Comparison of ENCODE assay signal across 28 mouse cellular contexts in the genomic region with DNA sequence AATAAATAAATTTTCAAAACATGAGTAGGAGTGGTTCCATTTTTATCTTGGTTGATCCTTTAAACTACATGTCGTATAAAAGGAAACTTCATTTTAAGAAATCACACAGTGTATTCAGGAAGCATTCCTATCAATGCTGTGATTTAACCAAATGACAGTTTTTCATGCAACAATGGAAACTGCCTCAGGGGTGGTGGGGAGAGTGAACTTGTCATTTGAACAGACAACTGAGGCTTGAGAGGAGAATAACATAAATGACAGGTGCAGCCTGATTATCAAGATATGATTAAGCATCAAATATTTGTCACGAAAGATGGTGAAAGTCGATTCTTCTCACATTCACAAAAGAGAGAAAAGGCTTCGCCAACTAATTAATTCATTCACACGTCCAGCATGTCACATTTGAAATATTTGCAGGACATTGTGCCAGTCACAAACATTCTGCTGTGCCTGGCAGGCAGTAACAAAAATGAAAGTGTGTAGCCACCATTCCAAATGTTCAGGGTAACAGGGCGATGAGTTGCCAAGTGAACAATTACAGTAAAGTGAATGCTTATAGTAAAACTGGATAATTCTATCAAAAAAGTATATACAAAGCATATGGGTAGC. TPM values are rescaled to one million over a fixed set of nuclear protein-coding genes. Genes with fewer than 3 reads are reported as not detected.
"Had no signal": no experiment of that assay in that cellular context is flagged by ENCODE, and none has a peak within 500 bp of the region (broad histone marks: within the 10 kb centered on the region; RNA-seq: fewer than 3 reads in every experiment).

No protein-coding gene starts in this region.

- H3K9me3 ChIP-seq: kidney, embryonic 15.5 days; liver, embryonic 12.5 days; liver, embryonic 15.5 days; lung, embryonic 15.5 days; megakaryocyte, embryonic 14.5 days; midbrain, embryonic 10.5 days; midbrain, embryonic 13.5 days; neural tube, embryonic 13.5 days had no signal

- H3K36me3 ChIP-seq: kidney, embryonic 15.5 days; liver, embryonic 12.5 days; liver, embryonic 15.5 days; lung, embryonic 15.5 days; midbrain, embryonic 10.5 days; midbrain, embryonic 13.5 days; neural tube, embryonic 13.5 days had no signal

- H3K9ac ChIP-seq: kidney, embryonic 15.5 days; liver, embryonic 12.5 days; liver, embryonic 15.5 days; lung, embryonic 15.5 days; midbrain, embryonic 13.5 days; neural tube, embryonic 13.5 days had no signal

- H3K4me1 ChIP-seq: liver, embryonic 15.5 days; midbrain, embryonic 10.5 days; midbrain, embryonic 13.5 days; neural tube, embryonic 13.5 days had no signal

- H3K4me2 ChIP-seq: kidney, embryonic 15.5 days; liver, embryonic 12.5 days; liver, embryonic 15.5 days; lung, embryonic 15.5 days; midbrain, embryonic 13.5 days; neural tube, embryonic 13.5 days had no signal

- H3K27ac ChIP-seq: kidney, embryonic 15.5 days; left cerebral cortex, adult 2 months; liver, embryonic 12.5 days; liver, embryonic 15.5 days; lung, embryonic 15.5 days; midbrain, embryonic 10.5 days; midbrain, embryonic 13.5 days; neural tube, embryonic 13.5 days; stomach, postnatal 0 days had no signal

- H3K27me3 ChIP-seq: kidney, embryonic 15.5 days; liver, embryonic 12.5 days; liver, embryonic 15.5 days; lung, embryonic 15.5 days; megakaryocyte, embryonic 14.5 days; midbrain, embryonic 13.5 days; neural tube, embryonic 13.5 days had no signal

- H3K4me3 ChIP-seq: kidney, embryonic 15.5 days; left cerebral cortex, adult 2 months; liver, embryonic 12.5 days; liver, embryonic 15.5 days; lung, embryonic 15.5 days; megakaryocyte, embryonic 14.5 days; midbrain, embryonic 10.5 days; midbrain, embryonic 13.5 days; myocyte; neural tube, embryonic 13.5 days had no signal

- ATAC-seq: liver, embryonic 12.5 days; midbrain, embryonic 13.5 days; midbrain, embryonic 16.5 days had no signal

- DNase-seq: kidney, adult 8-10 months; kidney, postnatal 10 days; kidney, postnatal 36 days; layer of hippocampus, postnatal 36 days; lung, adult 18-20 months; lung, postnatal 10 days; lung, postnatal 36 days; right cerebral cortex, adult 18-20 months; right cerebral cortex, postnatal 14 days; right cerebral cortex, postnatal 4 days; thymus, adult 2 months; thymus, postnatal 14 days; thymus, postnatal 4 days had no signal

RNA-seq across cellular contexts. Expression of a gene that starts 18.0 kb away (rescaled TPM):
- total RNA-seq: layer of hippocampus, adult 8-10 months; layer of hippocampus, postnatal 36 days; left cerebral cortex, adult 2 months; monocyte, adult 5-6 weeks; neutrophil, adult 5-6 weeks had no signal
- polyA plus RNA-seq: midbrain, embryonic 16.5 days had no signal
